Mouse (Mus musculus): ENCODE results near the gene Cenpq. TPM values are rescaled to one million over a fixed set of nuclear protein-coding genes. Genes with fewer than 3 reads are reported as not detected.

Cenpq gene
- total RNA-seq, 2 experiments from 2014 or later, result 3.0 to 3.9 TPM

Other genes with a start within 250 kb of the Cenpq start
- gene Esp1, start 207.9 kb downstream of the Cenpq start, total RNA-seq (2021), result not detected
- not detected for gene Crisp2, start 128.0 kb downstream of the Cenpq start, total RNA-seq (2021)
- not detected for gene Rhag, start 123.9 kb downstream of the Cenpq start, total RNA-seq (2021)
- under 1 TPM in 1 of 2 experiments, not detected in 1; 0.15 TPM for gene 9130008F23Rik, start 54.5 kb downstream of the Cenpq start, total RNA-seq (2021)
- not detected for gene Glyatl3, start 20.7 kb downstream of the Cenpq start, total RNA-seq (2021)
- 10 to 100 TPM; 41.9 to 42.8 TPM for gene Mut, start 362 bp downstream of the Cenpq start, total RNA-seq (2021)

Measured in layer of hippocampus, postnatal 36 days (tissue).